Mouse (Mus musculus) MEL (cell line): ENCODE data around the gene Glt28d2. TPM values are rescaled to one million over a fixed set of nuclear protein-coding genes. Genes with fewer than 3 reads are reported as not detected.

Experiments used
- polyA plus RNA-seq, 2 experiments: library from polyadenylated mRNA; stranded (reverse) in 1 of 2; unstranded in 1 of 2; fragments of >175 nt in 1 of 2; fragments of >200 nt in 1 of 2; gene quantifications; 2 replicates each; pipeline versions ENCODE4 v1.2.1 to v1.2.4; 2012; ENCODE audit warnings: low replicate concordance in 2 of 2, low read depth in 1 of 2; ENCODE audit not compliant: insufficient read length in 2 of 2, insufficient read depth in 1 of 2, missing spikeins in 1 of 2
- total RNA-seq: library from RNA; depleted of rRNA; stranded (reverse); fragments of 300-350 nt; gene quantifications from 2 replicates; pipeline ENCODE4 v1.2.3, GENCODE M21; 2012; rRNA removed

Gene Glt28d2
- total and polyA plus RNA-seq, 3 experiments = not detected

Other genes with a start within 250 kb of the Glt28d2 start
- gene Fam160a1, start 70.2 kb downstream of the Glt28d2 start, total RNA-seq = not detected in 2 replicates
- not detected for gene Fam160a1, start 70.2 kb downstream of the Glt28d2 start, polyA plus RNA-seq
- 0.10 TPM in 1 of 2 replicates, not detected in the other for gene Gm37240, start within 50 bp of the Glt28d2 start, total RNA-seq
- under 1 TPM in 1 of 2 experiments, not detected in 1; 0.04 TPM for gene Gm37240, start within 50 bp of the Glt28d2 start, polyA plus RNA-seq
- gene Sh3d19, start 83.6 kb upstream of the Glt28d2 start, total RNA-seq = 2.2 and 4.0 TPM in 2 replicates
- gene Sh3d19, start 83.6 kb upstream of the Glt28d2 start, polyA plus RNA-seq = 1 to 10 TPM in 1 of 2 experiments, not detected in 1; 4.8 TPM
- gene Prss48, start 115.0 kb upstream of the Glt28d2 start, total RNA-seq = not detected in 2 replicates
- not detected for gene Prss48, start 115.0 kb upstream of the Glt28d2 start, polyA plus RNA-seq